Comparison of ENCODE assay signal across 20 mouse cellular contexts in genomic region chr1:187770234-187770633, GRCm38 (mm10).
DNase-seq lines count a peak whose midpoint lies in the region; ATAC-seq and TF ChIP-seq lines count a peak whose summit lies in the region.
"Had no signal": no experiment of that assay in that cellular context is flagged by ENCODE, and none has a peak within 500 bp of the region (broad histone marks: within the 10 kb centered on the region; RNA-seq: fewer than 3 reads in every experiment).

No protein-coding gene starts in this region.

- peak; percentile 73 for ATAC-seq in kidney, embryonic 16.5 days (ENCODE audit: low FRiP score, low TSS enrichment)
- ATAC-seq: CD4-positive, CD25-positive, alpha-beta regulatory T cell, adult 4 months; forebrain, embryonic 15.5 days had no signal

- no peak for TF ChIP-seq POLR2A in kidney, adult 2 months (IDR thresholded peaks at IDR 0.05; ENCODE audit: low read depth, low read length)

- peak; percentile 43 for DNase-seq in kidney, adult 18-20 months
- DNase-seq in kidney, adult 2 months: peak; percentile 87
- DNase-seq in kidney, postnatal 25 days: peak; percentile 60 to 85
- no peak for DNase-seq in layer of hippocampus, adult 8-10 months (ENCODE audit: low spot score in 2 of 2)
- no peak for DNase-seq in urinary bladder, adult 2 months (ENCODE audit: low spot score)
- DNase-seq in thymus, postnatal 10 days (ENCODE audit: low spot score in 2 of 2): no peak
- DNase-seq: adrenal gland, adult 8-10 months; adrenal gland, postnatal 36 days; cerebellum, adult 2 months; cerebellum, postnatal 10 days; gastrocnemius, postnatal 10 days; heart, postnatal 36 days had no signal

- no peak overlapping the region for H3K9ac ChIP-seq in kidney, embryonic 16.5 days (replicated peaks; ENCODE audit: low read length)
- H3K9ac ChIP-seq: embryonic facial prominence, embryonic 15.5 days; forebrain, embryonic 15.5 days; heart, embryonic 12.5 days; hindbrain, embryonic 15.5 days had no signal

- H3K4me1 ChIP-seq in kidney, adult 2 months (ENCODE audit: control insufficient read depth, insufficient read depth, low read length): peaks cover 23% of the 10 kb centered on the region
- H3K4me1 ChIP-seq in kidney, embryonic 16.5 days (ENCODE audit: insufficient read depth, low read length): peaks cover 4% of the 10 kb centered on the region; the same call in 1 of the 2 replicates
- H3K4me1 ChIP-seq: embryonic facial prominence, embryonic 15.5 days; forebrain, embryonic 15.5 days; hindbrain, embryonic 15.5 days had no signal

- no peaks in the 10 kb centered on the region; the same call in 1 of the 2 replicates for H3K36me3 ChIP-seq in kidney, adult 2 months (ENCODE audit: control insufficient read depth, insufficient read depth, low read length)
- no peaks in the 10 kb centered on the region for H3K36me3 ChIP-seq in kidney, embryonic 16.5 days (ENCODE audit: insufficient read depth, low read length)
- H3K36me3 ChIP-seq: embryonic facial prominence, embryonic 15.5 days; forebrain, embryonic 15.5 days; G1E; heart, embryonic 12.5 days; hindbrain, embryonic 15.5 days had no signal

- no peak overlapping the region for H3K4me2 ChIP-seq in kidney, embryonic 16.5 days (replicated peaks; ENCODE audit: low read depth, low read length)
- H3K4me2 ChIP-seq: embryonic facial prominence, embryonic 15.5 days; forebrain, embryonic 15.5 days; heart, embryonic 12.5 days; hindbrain, embryonic 15.5 days had no signal

- no peak overlapping the region for H3K4me3 ChIP-seq in kidney, adult 2 months (ENCODE audit: insufficient read depth, low read depth, low read length)
- no peak overlapping the region for H3K4me3 ChIP-seq in kidney, embryonic 16.5 days (ENCODE audit: low read length)
- H3K4me3 ChIP-seq: embryonic facial prominence, embryonic 15.5 days; erythroblast, embryonic 14.5 days; forebrain, embryonic 15.5 days; heart, embryonic 12.5 days; hindbrain, embryonic 15.5 days had no signal

- peak overlapping the region; percentile 85 for H3K27ac ChIP-seq in kidney, adult 2 months (ENCODE audit: insufficient read depth, low read depth, low read length)
- H3K27ac ChIP-seq in kidney, embryonic 16.5 days (ENCODE audit: low read length): no peak overlapping the region
- H3K27ac ChIP-seq: embryonic facial prominence, embryonic 15.5 days; forebrain, embryonic 15.5 days; hindbrain, embryonic 15.5 days had no signal

- H3K27me3 ChIP-seq in kidney, adult 2 months (replicated peaks; ENCODE audit: control insufficient read depth, insufficient read depth, low read length): 0 out of 2 replicates have a peak, but pooled peaks cover 1% of the 10 kb centered on the region
- no peaks in the 10 kb centered on the region for H3K27me3 ChIP-seq in kidney, embryonic 16.5 days (ENCODE audit: insufficient read depth, low read length)
- H3K27me3 ChIP-seq: embryonic facial prominence, embryonic 15.5 days; forebrain, embryonic 15.5 days; heart, embryonic 12.5 days; hindbrain, embryonic 15.5 days had no signal

- no peak for TF ChIP-seq CTCF in kidney, adult 2 months (conservative IDR thresholded peaks at IDR 0.05; ENCODE audit: insufficient read depth, insufficient read length, low read depth, low read length)

- no peaks in the 10 kb centered on the region for H3K9me3 ChIP-seq in kidney, embryonic 16.5 days (ENCODE audit: low read length)
- H3K9me3 ChIP-seq: embryonic facial prominence, embryonic 15.5 days; forebrain, embryonic 15.5 days; heart, embryonic 12.5 days; hindbrain, embryonic 15.5 days had no signal

- 42% methylated on average over 3 of the region's 3 CpGs for WGBS in kidney, adult 2 months
- 54% methylated on average over 3 of the region's 3 CpGs for WGBS in kidney, embryonic 16.5 days

Comparison
In these comparisons a context has a peak if more than half of its experiments do, and no peak if none do; other contexts are left out.
1. DNase-seq: peak in kidney, adult 18-20 months (single experiment), kidney, adult 2 months (single experiment) and kidney, postnatal 25 days (2 of 2); none in layer of hippocampus, adult 8-10 months (0 of 2), urinary bladder, adult 2 months (single experiment) and thymus, postnatal 10 days (0 of 2).